Mouse (Mus musculus): ENCODE results near the gene Stum. TPM values are rescaled to one million over a fixed set of nuclear protein-coding genes. Genes with fewer than 3 reads are reported as not detected.
"Not testable (repeated sequence)": the region's sequence is repeated elsewhere in the genome, so short reads cannot be mapped to it uniquely, and the experiment has no call there.

The Stum gene
- polyA plus RNA-seq, 1 experiment = 14.8 TPM

DNA sequence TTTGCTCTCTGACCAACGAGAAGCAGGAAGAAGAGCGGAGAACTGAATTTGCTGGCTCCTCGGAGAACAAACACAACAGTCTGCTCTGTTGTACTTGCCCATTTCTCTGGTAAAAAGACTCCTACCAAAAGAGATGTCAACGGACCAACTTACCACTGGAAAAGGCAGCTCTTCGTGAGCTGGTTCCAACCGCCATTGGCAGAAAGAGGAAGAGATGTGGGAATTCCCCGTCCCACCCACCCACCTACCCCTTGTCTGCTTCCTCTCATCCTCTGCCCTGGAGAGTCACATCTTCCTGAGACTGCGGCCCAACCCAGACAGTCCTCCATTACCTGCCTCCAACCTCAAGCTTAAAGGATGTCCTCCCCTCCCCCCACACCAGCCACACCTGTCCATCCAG lies 36.2 kb upstream of the Stum start:
- H3K4me3 ChIP-seq (ENCODE audit: low read depth, low read length) = no peak overlapping the region
- H3K36me3 ChIP-seq (ENCODE audit: control insufficient read depth, insufficient read depth, low read length) = no peaks in the 10 kb centered on the region
- 70% methylated on average over 8 of the region's 8 CpGs for WGBS
- no peaks in the 10 kb centered on the region for H3K27me3 ChIP-seq (ENCODE audit: control insufficient read depth, insufficient read depth, low read length)
- no peak overlapping the region for H3K27ac ChIP-seq (ENCODE audit: insufficient read depth, low read depth, low read length)
- H3K4me1 ChIP-seq (ENCODE audit: control insufficient read depth, insufficient read depth, insufficient read length, low read length) = no peaks in the 10 kb centered on the region
- no peak for TF ChIP-seq POLR2A (IDR thresholded peaks at IDR 0.05; ENCODE audit: low read depth, low read length)
- TF ChIP-seq CTCF (IDR thresholded peaks at IDR 0.05; ENCODE audit: extremely low read depth, insufficient read length, insufficient replicate concordance, low read depth, low read length) = no peak

GRCm38 (mm10) chr1:180518899-180519298 lies 35.6 kb upstream of the Stum start:
- H3K27me3 ChIP-seq (ENCODE audit: control insufficient read depth, insufficient read depth, low read length); H3K36me3 ChIP-seq (ENCODE audit: control insufficient read depth, insufficient read depth, low read length); H3K27ac ChIP-seq (ENCODE audit: insufficient read depth, low read depth, low read length); H3K4me3 ChIP-seq (ENCODE audit: low read depth, low read length); H3K4me1 ChIP-seq (ENCODE audit: control insufficient read depth, insufficient read depth, insufficient read length, low read length): not testable (repeated sequence)
- 86% methylated on average over 7 of the region's 7 CpGs for WGBS

DNA sequence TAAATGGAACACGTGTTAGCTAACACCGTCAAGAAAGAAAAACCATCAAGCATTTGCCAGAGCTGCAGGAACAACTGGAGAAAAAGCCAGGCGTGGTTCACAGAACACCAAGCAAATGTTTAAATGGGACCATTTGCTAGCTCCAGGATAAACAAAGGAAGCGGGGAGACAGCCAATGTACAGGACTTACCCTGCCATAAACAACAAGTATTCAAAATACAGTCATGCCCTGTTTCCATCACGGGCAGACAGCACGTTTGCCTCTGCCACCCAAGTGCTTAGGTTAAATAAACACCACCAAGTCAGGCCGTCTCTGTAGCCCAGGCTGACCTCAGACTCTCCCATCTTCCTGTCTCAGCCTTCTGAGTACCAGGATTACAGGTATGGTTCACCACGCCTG lies 35.1 kb upstream of the Stum start:
- no peak overlapping the region for H3K27ac ChIP-seq (ENCODE audit: insufficient read depth, low read depth, low read length)
- TF ChIP-seq CTCF (IDR thresholded peaks at IDR 0.05; ENCODE audit: extremely low read depth, insufficient read length, insufficient replicate concordance, low read depth, low read length) (no peak), POLR2A (IDR thresholded peaks at IDR 0.05; ENCODE audit: low read depth, low read length) (no peak)
- WGBS = 60% methylated on average over 8 of the region's 8 CpGs
- H3K36me3 ChIP-seq (ENCODE audit: control insufficient read depth, insufficient read depth, low read length) = no peaks in the 10 kb centered on the region
- no peaks in the 10 kb centered on the region for H3K27me3 ChIP-seq (ENCODE audit: control insufficient read depth, insufficient read depth, low read length)
- no peak overlapping the region for H3K4me3 ChIP-seq (ENCODE audit: low read depth, low read length)
- no peaks in the 10 kb centered on the region for H3K4me1 ChIP-seq (ENCODE audit: control insufficient read depth, insufficient read depth, insufficient read length, low read length)

DNA sequence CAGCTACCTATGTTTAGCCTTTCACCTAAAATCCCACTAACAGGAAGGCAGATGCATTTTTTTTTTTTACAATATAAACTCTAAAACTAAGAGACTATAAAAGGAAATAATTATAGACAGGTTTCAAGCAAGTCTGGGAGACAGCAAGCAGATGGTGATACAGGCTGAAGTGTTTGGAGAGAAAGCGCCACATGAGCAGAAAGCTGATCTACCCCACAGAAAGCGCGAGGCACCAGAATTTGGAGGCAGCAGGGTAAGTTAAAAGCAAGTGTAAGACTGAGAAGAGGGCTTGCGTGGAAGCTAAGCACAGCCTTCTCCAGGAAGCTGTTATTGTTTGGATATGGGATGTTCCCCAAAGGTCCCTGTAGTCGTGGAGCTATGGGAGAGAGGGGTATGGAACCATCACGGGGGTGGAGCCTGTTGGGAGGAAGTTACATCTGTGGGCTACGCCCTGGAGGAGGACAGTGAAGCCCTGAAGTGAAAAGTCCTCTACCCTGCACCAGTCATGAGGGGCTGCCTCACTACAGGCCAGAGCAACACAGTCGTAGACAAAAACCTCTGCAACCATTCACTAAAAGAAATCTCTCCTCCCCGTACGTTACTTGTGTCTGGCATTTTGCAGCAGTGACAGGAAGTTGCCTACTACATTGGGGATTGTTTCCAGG lies 34.2 kb upstream of the Stum start:
- WGBS = 63% methylated on average over 10 of the region's 10 CpGs
- Histone ChIP-seq H3K4me1 (ENCODE audit: control insufficient read depth, insufficient read depth, insufficient read length, low read length) (no peaks in the 10 kb centered on the region), H3K4me3 (ENCODE audit: low read depth, low read length) (no peak overlapping the region), H3K27me3 (ENCODE audit: control insufficient read depth, insufficient read depth, low read length) (no peaks in the 10 kb centered on the region), H3K36me3 (ENCODE audit: control insufficient read depth, insufficient read depth, low read length) (no peaks in the 10 kb centered on the region), H3K27ac (ENCODE audit: insufficient read depth, low read depth, low read length) (no peak overlapping the region)
- no peak for TF ChIP-seq CTCF (IDR thresholded peaks at IDR 0.05; ENCODE audit: extremely low read depth, insufficient read length, insufficient replicate concordance, low read depth, low read length)
- no peak for TF ChIP-seq POLR2A (IDR thresholded peaks at IDR 0.05; ENCODE audit: low read depth, low read length)

- H3K4me1 ChIP-seq (ENCODE audit: control insufficient read depth, insufficient read depth, insufficient read length, low read length) = peaks cover 3% of the 10 kb centered on the region; the same call in 1 of the 2 replicates
- no peaks in the 10 kb centered on the region for H3K27me3 ChIP-seq (ENCODE audit: control insufficient read depth, insufficient read depth, low read length)
- H3K27ac ChIP-seq (ENCODE audit: insufficient read depth, low read depth, low read length) = no peak overlapping the region
- no peaks in the 10 kb centered on the region for H3K36me3 ChIP-seq (ENCODE audit: control insufficient read depth, insufficient read depth, low read length)
- TF ChIP-seq POLR2A (IDR thresholded peaks at IDR 0.05; ENCODE audit: low read depth, low read length) = no peak
- TF ChIP-seq CTCF (IDR thresholded peaks at IDR 0.05; ENCODE audit: extremely low read depth, insufficient read length, insufficient replicate concordance, low read depth, low read length) = no peak
- WGBS = 84% methylated on average over 2 of the region's 2 CpGs
- H3K4me3 ChIP-seq (ENCODE audit: low read depth, low read length) = no peak overlapping the region
Observed at GRCm38 (mm10) chr1:180514077-180514476, 30.8 kb upstream of the Stum start.

- Histone ChIP-seq H3K4me1 (ENCODE audit: control insufficient read depth, insufficient read depth, insufficient read length, low read length) (peaks cover 3% of the 10 kb centered on the region; the same call in 1 of the 2 replicates), H3K27ac (ENCODE audit: insufficient read depth, low read depth, low read length) (no peak overlapping the region), H3K4me3 (ENCODE audit: low read depth, low read length) (no peak overlapping the region), H3K36me3 (ENCODE audit: control insufficient read depth, insufficient read depth, low read length) (no peaks in the 10 kb centered on the region), H3K27me3 (ENCODE audit: control insufficient read depth, insufficient read depth, low read length) (no peaks in the 10 kb centered on the region)
- 40% methylated on average over 4 of the region's 4 CpGs for WGBS
- no peak for TF ChIP-seq CTCF (IDR thresholded peaks at IDR 0.05; ENCODE audit: extremely low read depth, insufficient read length, insufficient replicate concordance, low read depth, low read length)
- TF ChIP-seq POLR2A (IDR thresholded peaks at IDR 0.05; ENCODE audit: low read depth, low read length) = no peak
Observed at GRCm38 (mm10) chr1:180510879-180511278, 27.6 kb upstream of the Stum start.

DNA sequence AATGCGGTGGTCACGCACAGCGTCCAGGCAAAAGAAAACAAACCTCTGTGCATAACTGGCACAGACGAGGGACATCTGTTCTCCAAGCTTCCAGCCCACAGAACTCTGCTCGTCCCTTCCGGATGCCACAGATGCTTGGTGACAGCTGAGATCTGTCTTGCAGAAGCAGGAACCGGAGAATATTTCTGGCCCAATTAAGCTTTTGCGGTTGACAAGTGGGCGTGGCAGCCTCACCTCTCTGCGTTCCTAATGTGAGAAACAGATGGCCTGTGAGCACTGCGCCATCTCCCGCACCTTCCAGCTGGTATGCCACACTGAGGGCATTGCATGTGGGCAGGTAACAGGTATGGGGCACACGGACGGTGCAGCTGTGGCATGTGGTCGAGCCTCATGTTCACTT lies 27.1 kb upstream of the Stum start:
- WGBS = 30% methylated on average over 15 of the region's 15 CpGs
- Histone ChIP-seq H3K4me3 (ENCODE audit: low read depth, low read length) (no peak overlapping the region), H3K27ac (ENCODE audit: insufficient read depth, low read depth, low read length) (no peak overlapping the region), H3K36me3 (ENCODE audit: control insufficient read depth, insufficient read depth, low read length) (no peaks in the 10 kb centered on the region), H3K27me3 (ENCODE audit: control insufficient read depth, insufficient read depth, low read length) (no peaks in the 10 kb centered on the region), H3K4me1 (ENCODE audit: control insufficient read depth, insufficient read depth, insufficient read length, low read length) (peaks cover 3% of the 10 kb centered on the region; the same call in 1 of the 2 replicates)
- TF ChIP-seq POLR2A (IDR thresholded peaks at IDR 0.05; ENCODE audit: low read depth, low read length) (no peak), CTCF (IDR thresholded peaks at IDR 0.05; ENCODE audit: extremely low read depth, insufficient read length, insufficient replicate concordance, low read depth, low read length) (no peak)

All from small intestine, adult 2 months (tissue).